Mouse (Mus musculus): ENCODE results near the gene Cyp2d11.

Cyp2d11 gene

DNA sequence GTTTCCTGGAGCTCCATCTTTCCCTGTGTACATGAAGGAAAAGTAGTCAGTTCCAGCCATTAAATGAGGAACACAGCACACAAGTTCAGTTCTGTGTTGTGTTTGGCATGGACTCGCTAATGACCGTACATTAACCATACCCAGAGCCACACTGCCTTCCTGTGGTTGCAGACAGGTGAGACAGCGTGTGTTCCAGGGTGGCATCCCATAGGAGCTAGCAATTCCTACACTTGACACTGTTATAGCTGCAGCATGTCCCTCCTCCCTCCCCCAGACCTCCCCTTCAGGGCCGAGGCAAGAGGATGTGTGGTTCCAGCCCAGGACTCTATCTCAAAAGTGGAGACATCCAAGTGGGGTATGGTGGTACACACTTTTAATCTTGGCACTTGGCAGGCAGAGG lies 43.5 kb downstream of the Cyp2d11 start:
- DNase-seq, result no peak

DNA sequence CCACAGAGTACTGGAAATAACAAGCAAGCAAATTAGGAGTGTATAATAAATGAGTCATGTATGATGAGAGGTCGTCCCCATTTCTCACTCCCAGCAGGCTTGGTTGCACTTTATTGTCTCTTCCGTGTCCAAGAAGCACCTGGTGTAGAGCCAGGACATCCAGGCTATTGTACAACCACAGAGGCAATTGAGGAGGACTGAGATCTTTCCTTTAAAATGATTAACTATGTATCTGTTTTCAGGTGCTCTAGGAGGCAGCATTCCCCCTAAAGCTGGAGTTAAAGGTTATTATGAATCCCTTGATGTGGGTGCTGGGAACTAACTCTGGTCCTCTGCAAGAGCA lies 44.9 kb downstream of the Cyp2d11 start:
- DNase-seq, result no peak

DNA sequence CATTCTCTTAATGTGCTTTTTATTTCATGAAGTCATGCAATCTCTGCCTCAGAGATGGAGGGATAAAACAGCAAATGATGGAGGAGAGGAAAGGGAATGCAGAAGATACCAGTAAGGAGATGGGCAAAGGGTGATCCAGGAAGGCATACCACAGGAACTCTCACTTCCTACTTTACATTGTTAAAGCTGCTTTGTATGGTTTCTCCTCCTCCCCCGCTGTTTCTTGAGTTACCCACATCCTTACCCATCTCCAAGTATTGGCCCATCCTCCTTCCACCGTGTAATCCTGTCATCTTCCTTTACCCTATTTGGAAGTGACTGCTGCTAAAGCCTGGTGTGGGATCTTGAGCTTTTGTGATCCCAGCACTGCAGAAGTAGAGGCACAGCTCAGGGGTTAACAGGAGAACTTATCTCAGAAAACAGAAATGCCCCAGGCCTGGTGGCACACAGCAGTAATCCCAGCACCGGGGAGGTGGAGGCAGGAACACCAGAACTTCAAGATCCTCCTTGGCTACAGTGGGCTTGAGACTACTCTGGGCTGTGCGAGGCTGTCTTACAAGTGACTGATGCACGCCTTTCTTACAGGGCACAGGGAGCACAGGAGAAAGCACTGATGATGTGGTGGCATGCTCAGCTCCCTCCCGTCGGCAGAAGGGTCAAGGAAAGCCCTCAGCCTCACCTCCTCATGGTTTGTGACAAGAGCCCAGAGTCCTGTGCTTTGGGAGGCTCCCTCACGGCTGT lies 45.4 kb downstream of the Cyp2d11 start:
- no peak for DNase-seq

DNA sequence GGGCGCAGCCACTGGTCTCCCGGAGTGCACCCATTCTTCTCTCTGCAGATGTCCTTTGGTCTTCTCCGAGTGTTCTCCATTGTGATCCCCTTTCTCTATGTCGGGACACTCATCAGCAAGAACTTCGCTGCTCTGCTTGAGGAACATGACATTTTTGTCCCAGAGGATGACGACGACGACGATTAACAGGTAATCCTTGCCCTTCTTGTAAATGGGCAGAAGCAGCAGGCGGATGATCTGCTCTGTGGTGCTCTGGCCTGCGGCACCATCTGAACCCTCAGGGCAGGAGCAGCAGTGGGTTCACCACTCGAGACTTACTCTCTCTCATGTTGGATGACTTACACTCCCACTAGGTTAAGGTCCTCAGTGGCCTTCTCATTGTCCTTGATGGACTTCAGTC lies 46.0 kb downstream of the Cyp2d11 start:
- no peak for DNase-seq

DNA sequence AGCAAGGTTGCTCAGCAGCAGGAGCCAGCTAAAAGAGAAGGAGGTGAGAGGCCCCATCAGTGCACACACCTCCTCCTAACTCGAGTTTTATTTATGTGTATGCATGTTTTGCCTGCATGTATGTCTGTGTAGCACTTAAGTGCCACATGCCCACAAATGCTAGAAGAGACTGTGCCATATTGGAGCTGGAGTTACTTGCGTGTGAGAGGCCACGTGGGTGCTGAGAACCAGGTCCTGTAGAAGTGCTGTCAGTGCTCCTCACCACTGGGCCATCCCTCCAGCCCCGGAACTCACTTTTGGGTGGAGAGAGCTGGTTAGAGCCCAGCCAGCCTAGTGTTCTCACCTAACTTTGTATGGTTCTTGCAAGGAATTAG lies 46.5 kb downstream of the Cyp2d11 start:
- no peak for DNase-seq

DNA sequence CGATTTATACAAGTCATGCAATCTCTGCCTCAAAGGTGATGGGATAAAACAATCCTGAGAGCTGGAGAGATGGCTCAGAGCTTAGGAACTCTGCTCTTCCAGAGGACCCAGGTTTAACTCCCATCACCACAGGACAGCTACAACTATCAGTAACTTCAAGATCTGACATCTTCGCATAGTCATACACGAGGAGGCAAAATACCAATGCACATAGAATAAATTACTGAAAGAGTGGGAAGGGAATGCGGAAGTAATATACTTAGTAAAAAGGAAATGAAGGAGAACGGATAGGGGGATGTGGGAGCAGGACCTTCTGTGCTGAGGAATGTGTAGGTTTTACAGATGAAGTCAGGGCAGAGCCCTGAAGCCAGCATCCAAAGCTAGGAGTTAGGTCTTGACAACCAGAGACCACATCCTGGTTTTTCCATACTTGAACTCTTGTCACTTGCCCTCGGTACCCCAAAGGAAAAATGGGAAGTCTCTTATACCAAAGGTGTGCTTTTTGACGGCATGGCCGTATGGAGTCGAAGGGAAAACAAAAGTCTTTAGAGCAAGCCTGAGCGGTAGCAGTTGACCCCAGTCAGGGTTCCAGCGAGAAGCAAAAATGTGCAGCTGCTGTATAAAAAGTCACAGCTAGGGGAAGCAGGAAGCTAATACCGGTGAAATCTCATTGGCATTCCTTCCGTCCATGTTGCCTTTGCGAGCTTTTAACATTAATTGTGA lies 47.1 kb downstream of the Cyp2d11 start:
- no peak for DNase-seq

DNA sequence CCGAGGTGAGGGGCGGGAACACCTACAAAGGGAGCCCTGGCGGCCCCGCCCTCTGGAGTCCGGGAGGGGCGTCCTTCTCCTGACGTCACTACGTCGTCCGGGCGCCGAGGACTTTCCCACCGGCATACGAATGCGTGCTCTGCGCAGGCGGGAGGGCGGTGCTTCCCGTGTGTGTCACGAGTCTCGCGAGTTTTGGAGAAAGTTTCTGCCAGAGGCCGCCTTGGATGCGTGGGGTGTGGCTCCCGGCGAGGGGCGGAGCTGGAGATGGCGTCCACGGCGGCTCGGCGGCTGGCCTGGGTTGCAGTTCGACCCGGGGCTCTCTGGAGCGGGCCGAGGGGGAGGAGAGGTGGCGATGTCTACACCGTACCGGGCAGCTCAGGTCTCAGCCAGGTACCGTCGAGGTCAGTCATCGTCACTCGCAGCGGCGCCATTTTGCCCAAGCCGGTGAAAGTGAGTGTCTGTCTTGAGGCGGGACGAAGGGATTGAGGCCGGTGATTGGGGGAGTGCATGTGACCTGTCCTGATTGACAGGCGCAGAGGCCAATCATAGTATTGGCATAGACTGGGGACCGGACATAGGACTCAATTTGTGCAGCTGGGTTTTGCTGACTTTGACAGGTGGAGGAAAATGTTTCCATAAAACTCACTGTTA lies 47.9 kb downstream of the Cyp2d11 start:
- DNase-seq, result peak; percentile 99

DNA sequence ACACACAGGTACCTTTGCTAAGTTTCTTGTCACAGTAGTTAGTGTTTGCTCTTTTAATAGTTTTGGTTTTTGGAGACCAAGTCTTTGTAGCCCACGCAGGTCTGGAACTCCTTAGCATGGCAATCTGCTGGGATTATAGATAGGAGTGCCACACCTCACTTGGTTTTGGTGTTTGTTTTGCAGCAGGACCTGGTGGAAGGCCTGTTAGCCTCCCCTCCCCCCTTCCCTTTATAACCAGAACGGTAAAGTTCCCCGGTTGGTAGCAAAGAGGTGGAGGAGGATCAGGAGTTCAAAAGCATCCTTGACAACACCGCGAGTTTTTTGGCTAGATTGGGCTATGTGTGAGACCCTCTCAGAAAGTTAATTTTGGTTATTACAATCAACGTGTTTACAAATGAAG lies 48.9 kb downstream of the Cyp2d11 start:
- DNase-seq, result no peak

DNA sequence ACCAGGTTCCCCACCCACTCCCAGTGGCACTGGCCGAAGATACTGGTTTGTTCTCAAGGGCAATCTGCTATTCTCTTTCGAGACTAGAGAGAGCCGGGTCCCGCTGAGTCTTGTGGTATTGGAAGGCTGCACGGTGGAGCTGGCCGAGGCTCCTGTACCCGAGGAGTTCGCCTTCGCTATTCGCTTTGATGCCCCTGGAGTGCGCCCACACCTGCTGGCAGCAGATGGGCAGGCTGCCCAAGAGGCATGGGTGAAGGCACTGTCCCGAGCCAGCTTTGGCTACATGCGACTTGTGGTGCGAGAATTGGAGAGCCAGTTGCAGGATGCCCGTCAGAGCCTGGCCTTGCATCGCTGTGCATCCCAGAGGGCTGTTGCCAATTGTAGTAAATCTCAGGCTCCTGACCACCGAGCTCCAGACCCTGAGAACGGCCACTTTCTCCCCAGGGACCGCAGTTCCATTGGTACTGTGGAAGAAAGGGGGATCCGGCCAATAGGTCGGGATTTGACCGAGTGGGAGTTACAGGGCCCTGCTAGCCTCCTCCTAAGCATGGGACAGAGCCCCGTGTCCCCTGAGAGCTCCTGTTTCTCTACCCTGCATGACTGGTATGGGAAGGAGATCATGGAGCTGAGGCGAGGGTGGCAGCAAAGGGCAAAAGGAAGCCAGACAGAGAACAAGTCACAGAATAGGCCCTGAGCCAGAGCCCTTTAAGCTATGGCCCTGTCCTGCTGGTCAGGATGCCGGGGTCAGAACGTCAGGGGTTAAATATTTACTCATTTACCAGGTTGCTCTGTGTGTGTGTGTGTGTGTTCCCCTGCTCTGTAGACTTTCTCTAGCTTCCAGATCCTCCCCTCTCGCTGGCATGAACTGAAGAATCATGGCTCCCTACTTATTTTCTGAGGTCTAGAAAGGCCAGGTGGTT lies 50.2 kb downstream of the Cyp2d11 start:
- no peak for DNase-seq

DNA sequence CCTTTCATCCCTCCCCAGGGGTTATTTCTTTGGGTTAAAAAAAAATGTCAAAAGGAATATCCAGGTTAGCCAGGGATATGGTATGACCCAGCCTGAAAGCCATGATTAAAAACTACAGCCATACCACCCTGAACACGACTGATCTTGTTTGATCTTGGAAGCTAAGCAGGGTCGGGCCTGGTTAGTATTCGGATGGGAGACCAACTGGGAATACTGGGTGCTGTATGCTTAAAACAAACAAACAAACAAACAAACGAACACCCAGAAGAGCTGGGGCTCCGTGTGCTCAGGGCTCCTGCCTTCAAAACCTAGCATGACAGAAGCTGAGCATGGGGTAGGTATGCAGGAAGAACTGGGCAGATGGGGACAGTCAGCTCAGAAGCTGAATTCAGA lies 51.3 kb downstream of the Cyp2d11 start:
- DNase-seq, result no peak

DNA sequence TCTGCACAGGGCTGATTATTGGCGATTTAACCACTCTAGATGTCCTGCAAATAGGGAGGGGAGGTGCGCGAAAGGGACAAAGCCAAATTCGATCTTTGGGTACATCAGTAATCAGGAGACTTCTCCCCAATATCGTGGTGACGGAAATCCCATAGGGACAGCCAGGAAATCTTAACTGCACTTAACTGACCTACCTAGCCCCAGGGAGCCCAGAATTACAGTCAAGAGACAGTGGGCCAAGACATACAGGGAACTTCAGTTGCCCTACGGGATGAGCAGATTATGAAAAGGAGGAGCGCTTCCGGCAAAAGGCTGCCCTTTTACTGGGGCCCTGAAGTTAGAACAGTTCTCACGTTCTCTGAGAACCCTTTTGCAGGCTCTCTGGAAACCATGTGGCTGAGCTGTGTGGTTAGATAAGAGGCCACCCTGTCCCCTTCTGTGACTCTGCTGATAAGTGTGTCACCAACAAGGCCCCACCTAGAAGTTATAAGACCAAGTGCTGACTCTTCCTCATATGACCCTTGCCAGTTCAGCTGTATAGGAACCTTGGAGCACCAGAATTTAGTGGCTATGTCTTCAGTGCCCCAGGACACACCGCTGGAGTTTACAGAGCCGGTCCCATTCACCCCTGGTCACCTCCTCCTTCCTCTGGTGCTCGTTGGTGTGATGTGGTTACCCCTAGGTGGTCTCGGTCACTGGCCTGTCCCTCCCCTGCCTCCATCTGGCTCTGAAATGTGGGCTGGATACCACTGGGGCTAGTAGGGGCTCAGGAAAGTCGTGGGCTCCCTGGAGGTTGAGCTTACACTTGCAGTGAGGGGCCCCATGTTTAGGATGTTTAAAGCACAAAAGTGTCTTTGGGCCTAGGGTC lies 51.9 kb downstream of the Cyp2d11 start:
- no peak for DNase-seq

DNA sequence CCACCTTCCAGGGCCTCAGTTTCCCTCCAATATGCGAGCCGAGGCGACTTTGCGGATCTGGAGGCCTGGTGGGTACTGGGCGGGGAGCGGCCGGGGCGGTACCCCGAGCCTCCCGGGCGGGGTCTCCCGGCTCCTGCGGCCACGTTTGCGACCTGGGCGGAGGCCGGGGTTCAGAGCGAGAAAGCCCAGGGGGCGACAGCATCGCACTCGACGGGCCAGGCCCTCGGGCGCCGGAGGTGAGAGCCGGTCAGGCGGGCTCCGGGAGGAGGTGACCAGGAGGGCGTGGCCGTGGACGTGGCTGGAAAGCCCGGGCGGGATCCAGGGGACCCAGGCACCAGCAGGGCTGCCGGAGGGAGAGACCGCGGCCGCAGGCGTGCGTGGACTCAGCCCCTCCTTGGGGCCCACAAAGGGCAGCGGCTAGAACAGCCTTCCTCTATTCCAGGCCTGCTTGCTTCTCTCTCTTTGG lies 52.8 kb downstream of the Cyp2d11 start:
- DNase-seq, result peak; percentile 57

DNA sequence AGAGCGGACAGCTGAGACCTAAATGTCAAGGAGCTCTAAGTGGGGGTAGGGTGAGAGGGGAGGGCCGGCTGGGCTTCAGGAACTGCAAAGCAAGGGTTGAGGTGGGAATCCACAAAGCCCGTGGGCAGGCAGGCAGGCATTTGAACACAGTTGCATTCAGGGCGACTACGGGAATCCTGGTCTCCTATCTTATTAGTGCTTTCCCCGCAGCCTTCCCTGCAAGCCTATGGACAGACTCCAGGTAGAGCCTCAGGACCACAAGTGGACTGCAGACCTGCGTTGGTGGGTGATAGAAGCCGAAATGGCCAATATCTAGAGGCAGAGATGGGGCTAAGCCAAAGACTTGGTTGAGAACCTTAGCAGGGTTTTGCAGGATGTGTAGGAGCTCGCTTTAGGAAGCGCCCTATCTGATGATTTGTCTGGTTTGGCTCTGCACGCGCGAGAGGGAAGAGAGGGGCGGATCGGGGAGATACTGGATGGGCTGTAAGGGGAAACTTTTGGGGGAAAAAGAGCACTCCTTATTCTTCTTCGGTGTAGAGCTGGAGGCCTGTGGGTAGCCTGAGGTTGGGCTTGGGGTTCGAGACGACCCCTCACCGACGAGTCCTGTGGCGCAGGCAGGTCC lies 53.3 kb downstream of the Cyp2d11 start:
- DNase-seq, result no peak

DNA sequence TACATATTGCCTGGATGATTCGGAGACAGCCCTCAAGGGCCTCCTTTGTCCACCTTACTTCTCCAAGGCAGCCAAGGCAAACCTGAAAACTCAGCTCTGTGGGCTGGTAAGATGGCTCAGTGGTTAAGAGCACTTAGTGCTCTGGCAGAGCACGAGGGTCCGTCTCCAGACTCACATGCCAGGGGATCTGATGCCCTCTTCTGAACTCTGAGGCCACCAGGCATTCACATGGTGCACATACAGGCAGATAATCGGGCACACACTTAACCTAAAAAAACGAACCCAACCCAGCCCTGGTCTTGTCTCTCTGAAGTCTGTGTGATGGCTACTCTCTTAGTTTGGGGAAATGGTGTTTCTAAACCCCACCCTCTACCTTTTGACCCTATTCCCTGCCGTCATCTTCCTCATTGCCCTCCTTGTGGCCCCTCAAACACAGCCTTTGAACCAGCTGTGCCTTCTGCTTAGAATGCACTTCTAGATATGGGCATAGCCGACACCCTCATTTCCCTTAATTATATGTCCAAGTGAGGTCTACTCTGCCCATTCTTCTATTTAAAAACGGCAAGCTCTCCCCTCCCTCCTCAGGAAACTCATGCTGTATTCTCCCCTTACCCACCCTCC lies 54.1 kb downstream of the Cyp2d11 start:
- DNase-seq, result no peak
